Mouse (Mus musculus): Measurements from ENCODE around the gene Lhx2. TPM values are rescaled to one million over a fixed set of nuclear protein-coding genes. Genes with fewer than 3 reads are reported as not detected.

The Lhx2 gene
- polyA plus RNA-seq, 1 experiment: 0.89 TPM

DNA sequence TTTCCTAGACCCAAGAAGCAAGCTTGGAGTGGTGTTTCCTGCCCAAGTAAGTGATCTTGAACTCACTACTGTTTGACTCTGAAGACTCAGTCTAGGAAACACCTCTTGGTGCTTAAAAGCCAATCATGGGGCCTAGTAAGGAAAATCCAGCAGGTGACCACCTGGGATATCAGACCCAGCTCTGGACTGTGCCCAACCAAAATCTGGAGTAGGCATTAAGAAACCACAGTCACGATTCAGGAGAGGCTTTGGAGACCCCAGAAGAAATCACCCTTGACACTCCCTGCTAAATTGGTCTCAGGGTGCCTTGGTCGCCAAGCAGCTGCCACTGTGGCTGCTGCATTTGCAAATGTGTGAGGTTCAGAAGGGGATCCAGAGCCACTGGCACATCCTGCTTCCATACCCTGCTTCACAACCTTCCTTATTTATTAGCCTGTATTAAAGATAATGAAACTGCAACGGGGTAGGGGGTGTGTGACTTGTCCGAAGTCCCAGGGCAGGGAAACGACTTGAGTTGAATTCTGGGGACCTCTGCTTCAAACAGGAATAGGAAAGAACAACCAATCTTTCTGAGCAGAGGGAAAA lies 641 bp upstream of the Lhx2 start:
- Histone ChIP-seq H3K36me3 (ENCODE audit: control insufficient read depth, insufficient read depth) (no peaks in the 10 kb centered on the region), H3ac (ENCODE audit: control insufficient read depth, insufficient read length) (no peak overlapping the region), H3K4me3 (no peak overlapping the region), H3K4me2 (ENCODE audit: low read depth) (peak overlapping the region; percentile 30), H3K79me2 (ENCODE audit: control insufficient read depth, insufficient read depth) (no peaks in the 10 kb centered on the region), H3K27me3 (ENCODE audit: control insufficient read depth, insufficient read depth, insufficient read length) (peaks cover 57% of the 10 kb centered on the region)
- TF ChIP-seq MYOG (IDR thresholded peaks at IDR 0.05; ENCODE audit: control insufficient read depth in 1 of 3, insufficient read depth in 1 of 3, insufficient read length in 2 of 3, low read depth in 2 of 3): no peak
- peak in 1 of 3 experiments; percentile 25 for TF ChIP-seq MYOD1 (IDR thresholded peaks at IDR 0.05; ENCODE audit: control insufficient read depth in 1 of 3, insufficient read length in 2 of 3, low read depth in 2 of 3)

DNA sequence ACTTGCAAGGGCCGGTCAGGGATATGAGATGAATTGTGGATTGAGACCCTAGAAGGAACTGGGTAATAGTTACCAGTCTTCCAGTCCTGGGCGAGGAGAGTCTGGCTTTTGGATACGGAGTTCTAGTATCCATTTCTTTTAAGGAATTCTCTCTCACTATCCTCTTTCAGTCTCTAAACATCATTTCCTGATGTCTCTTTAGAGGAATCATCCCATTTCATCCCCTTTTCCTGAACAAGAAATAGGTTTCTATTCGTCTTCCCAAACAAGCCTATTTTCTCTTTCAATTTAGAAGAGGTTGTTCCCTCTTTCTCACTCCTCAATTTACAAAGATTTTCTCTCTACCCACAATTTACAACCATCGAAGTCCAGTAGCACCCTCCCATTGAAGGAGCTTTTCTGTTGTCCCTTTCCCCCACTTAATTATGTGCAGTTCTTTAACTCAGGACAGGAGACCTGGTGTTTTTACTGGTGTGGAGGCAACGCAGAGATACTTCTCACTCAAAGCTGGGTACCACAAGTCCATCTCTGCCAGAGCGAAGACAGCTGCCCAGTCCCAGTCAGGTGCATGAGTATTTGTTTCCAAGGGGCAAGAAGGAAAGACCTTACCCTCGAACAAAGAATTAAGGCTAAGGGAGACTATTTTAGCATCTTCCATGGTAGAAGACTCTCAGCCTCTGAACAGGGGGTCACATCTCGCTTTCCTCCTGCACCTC lies 987 bp downstream of the Lhx2 start:
- no peak for TF ChIP-seq MAX (IDR thresholded peaks at IDR 0.05; ENCODE audit: low read depth)
- no peak for TF ChIP-seq USF1 (IDR thresholded peaks at IDR 0.05; ENCODE audit: low read depth)
- no peak for TF ChIP-seq MYOD1 (IDR thresholded peaks at IDR 0.05; ENCODE audit: control insufficient read depth in 1 of 3, insufficient read length in 2 of 3, low read depth in 2 of 3)
- TF ChIP-seq REST (IDR thresholded peaks at IDR 0.05; ENCODE audit: insufficient read depth, insufficient read length): no peak
- no peak for TF ChIP-seq E2F4 (IDR thresholded peaks at IDR 0.05; ENCODE audit: insufficient read depth)
- no peak for TF ChIP-seq POLR2A (IDR thresholded peaks at IDR 0.05; ENCODE audit: insufficient read length, low read depth)
- TF ChIP-seq MYOG (IDR thresholded peaks at IDR 0.05; ENCODE audit: control insufficient read depth in 1 of 3, insufficient read depth in 1 of 3, insufficient read length in 2 of 3, low read depth in 2 of 3): no peak
- TF ChIP-seq CEBPB (IDR thresholded peaks at IDR 0.05; ENCODE audit: insufficient read depth, poor library complexity, severe bottlenecking): no peak
- no peak for TF ChIP-seq SRF (IDR thresholded peaks at IDR 0.05; ENCODE audit: control insufficient read depth, insufficient read length, low read depth)
- no peaks in the 10 kb centered on the region for H3K79me2 ChIP-seq (ENCODE audit: control insufficient read depth, insufficient read depth)
- no peak overlapping the region for H3K4me3 ChIP-seq
- peaks cover 55% of the 10 kb centered on the region for H3K27me3 ChIP-seq (ENCODE audit: control insufficient read depth, insufficient read depth, insufficient read length)
- H3ac ChIP-seq (ENCODE audit: control insufficient read depth, insufficient read length): peak overlapping the region; percentile 46
- H3K4me2 ChIP-seq (ENCODE audit: low read depth): peak overlapping the region; percentile 68
- H3K36me3 ChIP-seq (ENCODE audit: control insufficient read depth, insufficient read depth): no peaks in the 10 kb centered on the region

DNA sequence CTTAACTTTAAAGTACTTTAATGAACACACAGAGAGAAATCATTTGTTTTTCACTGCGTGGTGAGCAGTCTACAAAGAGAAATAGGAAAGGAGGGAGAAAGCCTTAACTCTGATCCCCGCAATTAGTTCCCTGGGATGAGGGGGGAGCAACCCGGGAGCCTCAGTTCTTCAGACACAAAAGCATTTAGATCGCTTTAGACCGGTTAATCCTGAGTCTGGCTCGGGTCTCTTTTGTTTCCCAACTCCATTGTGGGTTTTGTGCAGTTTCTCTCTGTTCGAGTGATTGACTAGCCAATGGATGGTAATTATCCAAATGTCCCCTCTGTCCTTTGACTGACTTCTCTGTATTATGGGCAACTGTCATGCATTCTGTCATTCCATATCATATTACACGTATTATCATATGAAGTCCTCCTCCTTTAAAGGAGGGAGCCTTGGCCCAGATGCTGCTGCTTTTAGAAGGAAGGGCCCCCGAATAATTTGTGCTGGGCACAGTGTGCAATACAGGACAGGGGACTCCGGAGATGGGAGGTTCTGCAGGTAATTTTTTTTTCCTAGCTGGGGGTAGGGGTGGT lies 1.6 kb downstream of the Lhx2 start:
- H3K79me2 ChIP-seq (ENCODE audit: control insufficient read depth, insufficient read depth): no peaks in the 10 kb centered on the region

DNA sequence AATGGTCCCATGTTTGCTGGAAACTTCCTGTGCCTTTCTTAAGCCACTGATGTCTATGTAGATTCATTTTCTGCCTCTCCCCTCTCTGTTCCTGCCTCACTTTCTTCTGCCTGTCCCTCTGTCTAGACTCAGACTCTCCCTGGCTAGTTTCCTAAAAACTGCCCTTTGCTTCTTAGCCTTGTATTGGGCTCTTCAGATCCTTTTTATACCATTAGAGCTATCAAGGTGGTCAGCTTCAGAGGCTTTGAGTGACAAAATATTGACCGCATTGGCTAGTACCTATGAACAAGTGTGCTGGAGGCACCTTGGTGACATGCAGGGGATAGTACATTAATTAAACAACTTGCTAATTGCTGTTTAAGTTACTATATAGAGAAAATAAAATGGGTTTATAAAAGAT lies 4.5 kb downstream of the Lhx2 start:
- Histone ChIP-seq H3K4me2 (ENCODE audit: low read depth) (no peak overlapping the region), H3K27me3 (ENCODE audit: control insufficient read depth, insufficient read depth, insufficient read length) (peaks cover 50% of the 10 kb centered on the region), H3K36me3 (ENCODE audit: control insufficient read depth, insufficient read depth) (no peaks in the 10 kb centered on the region), H3K4me3 (no peak overlapping the region), H3K79me2 (ENCODE audit: control insufficient read depth, insufficient read depth) (no peaks in the 10 kb centered on the region), H3ac (ENCODE audit: control insufficient read depth, insufficient read length) (no peak overlapping the region)
- TF ChIP-seq POLR2A (IDR thresholded peaks at IDR 0.05; ENCODE audit: insufficient read length, low read depth) (no peak), TCF3 (IDR thresholded peaks at IDR 0.05; ENCODE audit: insufficient read length, low read depth) (no peak), POLR2AphosphoS2 (IDR thresholded peaks at IDR 0.05; ENCODE audit: insufficient read length, low read depth) (no peak), E2F4 (IDR thresholded peaks at IDR 0.05; ENCODE audit: insufficient read depth) (no peak), MYOD1 (IDR thresholded peaks at IDR 0.05; ENCODE audit: control insufficient read depth in 1 of 3, insufficient read length in 2 of 3, low read depth in 2 of 3) (no peak), CEBPB (IDR thresholded peaks at IDR 0.05; ENCODE audit: insufficient read depth, poor library complexity, severe bottlenecking) (no peak), SRF (IDR thresholded peaks at IDR 0.05; ENCODE audit: control insufficient read depth, insufficient read length, low read depth) (no peak), USF1 (IDR thresholded peaks at IDR 0.05; ENCODE audit: low read depth) (no peak), MAX (IDR thresholded peaks at IDR 0.05; ENCODE audit: low read depth) (no peak), MYOG (IDR thresholded peaks at IDR 0.05; ENCODE audit: control insufficient read depth in 1 of 3, insufficient read depth in 1 of 3, insufficient read length in 2 of 3, low read depth in 2 of 3) (no peak), REST (IDR thresholded peaks at IDR 0.05; ENCODE audit: insufficient read depth, insufficient read length) (no peak), TCF12 (IDR thresholded peaks at IDR 0.05; ENCODE audit: insufficient read depth, poor library complexity, severe bottlenecking) (no peak)

More for the DNA sequence above, 1.6 kb downstream of the Lhx2 start:
- no peaks in the 10 kb centered on the region for H3K36me3 ChIP-seq (ENCODE audit: control insufficient read depth, insufficient read depth)
- H3K27me3 ChIP-seq (ENCODE audit: control insufficient read depth, insufficient read depth, insufficient read length): peaks cover 52% of the 10 kb centered on the region
- H3K4me2 ChIP-seq (ENCODE audit: low read depth): no peak overlapping the region
- TF ChIP-seq USF1 (IDR thresholded peaks at IDR 0.05; ENCODE audit: low read depth): no peak
- TF ChIP-seq CEBPB (IDR thresholded peaks at IDR 0.05; ENCODE audit: insufficient read depth, poor library complexity, severe bottlenecking): no peak
- H3ac ChIP-seq (ENCODE audit: control insufficient read depth, insufficient read length): no peak overlapping the region
- H3K4me3 ChIP-seq: no peak overlapping the region

DNA sequence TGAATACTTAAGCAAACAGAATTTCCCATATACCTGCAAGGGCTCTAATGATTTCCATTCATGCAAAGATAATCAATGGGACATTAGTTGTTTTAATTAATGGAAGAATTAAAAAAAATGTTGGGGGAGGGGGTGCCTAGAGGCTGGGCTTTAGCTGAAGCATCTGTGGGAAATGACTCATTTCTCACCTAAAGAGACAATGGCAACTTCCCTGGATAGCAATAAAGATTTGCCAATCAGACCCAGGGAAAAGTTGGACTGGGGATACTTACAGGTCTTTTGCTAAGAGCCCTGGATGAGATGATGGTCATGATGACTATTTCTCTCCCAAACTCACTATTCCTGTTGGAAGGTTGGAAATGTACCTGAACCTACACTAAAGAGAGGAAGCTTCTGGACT lies 5.6 kb downstream of the Lhx2 start:
- Histone ChIP-seq H3K4me2 (ENCODE audit: low read depth) (no peak overlapping the region), H3K79me2 (ENCODE audit: control insufficient read depth, insufficient read depth) (no peaks in the 10 kb centered on the region), H3K4me3 (no peak overlapping the region), H3K27me3 (ENCODE audit: control insufficient read depth, insufficient read depth, insufficient read length) (peaks cover 46% of the 10 kb centered on the region), H3ac (ENCODE audit: control insufficient read depth, insufficient read length) (no peak overlapping the region), H3K36me3 (ENCODE audit: control insufficient read depth, insufficient read depth) (no peaks in the 10 kb centered on the region)
- TF ChIP-seq REST (IDR thresholded peaks at IDR 0.05; ENCODE audit: insufficient read depth, insufficient read length) (no peak), POLR2AphosphoS2 (IDR thresholded peaks at IDR 0.05; ENCODE audit: insufficient read length, low read depth) (no peak), POLR2A (IDR thresholded peaks at IDR 0.05; ENCODE audit: insufficient read length, low read depth) (no peak), MYOG (IDR thresholded peaks at IDR 0.05; ENCODE audit: control insufficient read depth in 1 of 3, insufficient read depth in 1 of 3, insufficient read length in 2 of 3, low read depth in 2 of 3) (no peak), MAX (IDR thresholded peaks at IDR 0.05; ENCODE audit: low read depth) (no peak), CEBPB (IDR thresholded peaks at IDR 0.05; ENCODE audit: insufficient read depth, poor library complexity, severe bottlenecking) (no peak), MYOD1 (IDR thresholded peaks at IDR 0.05; ENCODE audit: control insufficient read depth in 1 of 3, insufficient read length in 2 of 3, low read depth in 2 of 3) (no peak), TCF12 (IDR thresholded peaks at IDR 0.05; ENCODE audit: insufficient read depth, poor library complexity, severe bottlenecking) (no peak), E2F4 (IDR thresholded peaks at IDR 0.05; ENCODE audit: insufficient read depth) (no peak), SRF (IDR thresholded peaks at IDR 0.05; ENCODE audit: control insufficient read depth, insufficient read length, low read depth) (no peak), TCF3 (IDR thresholded peaks at IDR 0.05; ENCODE audit: insufficient read length, low read depth) (no peak), USF1 (IDR thresholded peaks at IDR 0.05; ENCODE audit: low read depth) (no peak)
